Mouse (Mus musculus) heart, adult 2 months (tissue): ENCODE measurements at regions not wholly inside any gene's neighbourhood (a gene's known extent, or its start where the extent isn't known, plus 50 kb on each side); places are given as distances from the start of the nearest gene placed in this dataset.

Experiments
- CTCF ChIP-seq: fragments of 200-600 bp; IDR thresholded peaks from 2 replicates; pipeline ENCODE4 v1.8.1; 2022; ENCODE audit warnings: antibody characterized with exemption, mild to moderate bottlenecking, moderate library complexity
- POLR2A ChIP-seq: fragments of 200-500 bp; IDR thresholded peaks from 2 replicates; pipeline ENCODE4 v1.6.1; 2011; ENCODE audit warnings: mild to moderate bottlenecking, low read depth, low read length, control low read depth; ENCODE audit not compliant: insufficient read depth

- TF ChIP-seq CTCF (no peak), POLR2A (no peak)
These were observed 113.6 kb upstream of the Tmc3 start for GRCm38 (mm10) chr7:83471111-83471510.
